Mouse (Mus musculus): ENCODE results near the gene Shisa8. TPM values are rescaled to one million over a fixed set of nuclear protein-coding genes. Genes with fewer than 3 reads are reported as not detected.
A peak's percentile ranks its signal among the peaks of the same experiment; 100 is the strongest.
"Not testable (repeated sequence)": the region's sequence is repeated elsewhere in the genome, so short reads cannot be mapped to it uniquely, and the experiment has no call there.

Shisa8 gene
- under 1 TPM; 0.13 to 0.27 TPM for total RNA-seq (2021)
- long read RNA-seq, experiment 1, partial matches to known transcripts, result 0 of 1 reads
- long read RNA-seq, experiment 1, other reads (novel, unspliced or antisense), result 0 of 1 reads
- long read RNA-seq, experiment 2, partial matches to known transcripts, result 0 of 1 reads
- long read RNA-seq, experiment 2, other reads (novel, unspliced or antisense), result 0 of 1 reads

- no peak for DNase-seq (ENCODE audit: low spot score in 2 of 2)
Measured at GRCm38 (mm10) chr15:82212752-82213063, at the start of gene Shisa8. TSS of gene Shisa8 (minus strand) at chr15:82212815.

DNA sequence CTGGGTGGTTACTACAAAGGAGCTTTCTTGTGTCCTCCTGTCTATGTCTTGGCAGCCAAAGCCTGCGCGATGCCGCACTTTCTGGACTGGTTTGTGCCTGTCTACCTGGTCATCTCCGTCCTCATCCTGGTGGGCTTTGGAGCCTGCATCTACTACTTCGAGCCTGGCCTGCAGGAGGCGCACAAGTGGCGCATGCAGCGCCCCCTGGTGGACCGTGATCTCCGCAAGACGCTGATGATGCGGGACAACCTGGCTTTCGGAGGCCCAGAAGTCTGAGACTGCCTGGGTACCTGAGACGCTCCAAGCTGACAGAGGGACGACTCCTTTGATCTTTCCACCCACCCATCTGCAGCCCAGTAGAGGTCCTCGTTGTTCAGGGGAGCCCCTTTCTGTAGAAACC lies 46.9 kb upstream of the Shisa8 start:
- peak; percentile 46 to 59 for DNase-seq (ENCODE audit: low spot score in 2 of 2)

- DNase-seq (ENCODE audit: low spot score in 2 of 2), result no peak
Measured at GRCm38 (mm10) chr15:82255944-82256383, 43.3 kb upstream of the Shisa8 start.

- DNase-seq (ENCODE audit: low spot score in 2 of 2), result no peak
Measured at GRCm38 (mm10) chr15:82255248-82255647, 42.6 kb upstream of the Shisa8 start.

- no peak for DNase-seq (ENCODE audit: low spot score in 2 of 2)
Measured at GRCm38 (mm10) chr15:82252097-82252496, 39.5 kb upstream of the Shisa8 start, which contains the start of gene 1500009C09Rik. TSS of gene 1500009C09Rik (plus strand) at chr15:82252397.

DNA sequence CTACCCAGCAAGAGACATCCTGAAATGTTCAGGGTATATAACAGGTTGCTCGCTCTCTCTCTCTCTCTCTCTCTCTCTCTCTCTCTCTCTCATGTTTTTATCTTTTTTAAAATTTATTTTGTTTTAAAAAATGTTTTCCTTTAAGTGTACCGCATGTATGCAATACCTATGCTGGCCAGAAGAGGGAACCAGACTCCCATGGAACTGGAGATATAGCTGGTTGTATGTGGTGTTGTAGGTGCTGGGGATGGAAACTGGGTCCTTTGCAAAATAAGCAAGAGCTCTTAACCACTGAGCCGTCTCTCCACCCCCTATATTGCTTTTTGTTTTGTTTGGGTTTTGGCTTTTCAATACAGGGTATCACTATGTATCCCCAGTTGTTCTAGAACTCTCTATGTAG lies 39.0 kb upstream of the Shisa8 start:
- DNase-seq (ENCODE audit: low spot score in 2 of 2), result no peak

DNA sequence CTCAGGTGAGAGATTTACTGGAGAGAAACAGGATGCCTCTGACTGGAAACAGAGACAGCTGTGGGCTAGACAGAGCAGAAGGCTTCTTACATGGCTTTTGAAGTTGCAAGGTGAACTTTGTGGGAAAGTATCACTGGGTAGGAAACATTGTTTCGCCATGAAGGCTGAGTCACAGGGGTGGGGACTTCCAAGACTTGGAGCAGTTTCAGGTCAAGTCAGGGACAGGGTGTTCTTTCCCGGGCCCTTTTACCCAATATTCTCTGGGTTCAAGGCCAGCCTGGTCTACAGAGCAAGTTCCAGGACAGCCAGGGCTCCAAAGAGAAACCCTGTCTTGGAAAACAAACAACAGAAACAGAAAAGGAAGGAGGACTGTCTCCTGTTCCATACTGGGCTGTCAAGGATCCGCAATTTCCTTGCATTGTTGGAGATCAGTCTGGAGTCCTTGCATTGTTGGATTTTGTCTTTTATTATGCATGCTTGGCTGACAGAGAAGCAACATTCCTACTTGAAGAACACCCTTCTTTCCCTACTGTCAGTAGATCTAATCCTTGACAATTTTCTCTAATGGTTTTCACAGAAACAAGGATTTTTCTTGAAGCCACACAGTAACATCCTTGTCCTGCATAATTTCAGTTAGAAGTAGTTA lies 34.6 kb upstream of the Shisa8 start:
- peak in 1 of 2 experiments; percentile 50 for DNase-seq (ENCODE audit: low spot score in 2 of 2)

- DNase-seq (ENCODE audit: low spot score in 2 of 2), result not testable (repeated sequence)
Measured at GRCm38 (mm10) chr15:82244805-82245161, 32.2 kb upstream of the Shisa8 start.

GRCm38 (mm10) chr15:82244115-82244804 lies 31.6 kb upstream of the Shisa8 start, which contains the start of gene Cenpm:
TSS of gene Cenpm (minus strand) at chr15:82244748.
- DNase-seq (ENCODE audit: low spot score in 2 of 2), result peak; percentile 86 to 90

- DNase-seq (ENCODE audit: low spot score in 2 of 2), result no peak
Measured at GRCm38 (mm10) chr15:82243742-82244114, 31.1 kb upstream of the Shisa8 start.

- DNase-seq (ENCODE audit: low spot score in 2 of 2), result no peak
Measured at GRCm38 (mm10) chr15:82243311-82243710, 30.7 kb upstream of the Shisa8 start.

DNA sequence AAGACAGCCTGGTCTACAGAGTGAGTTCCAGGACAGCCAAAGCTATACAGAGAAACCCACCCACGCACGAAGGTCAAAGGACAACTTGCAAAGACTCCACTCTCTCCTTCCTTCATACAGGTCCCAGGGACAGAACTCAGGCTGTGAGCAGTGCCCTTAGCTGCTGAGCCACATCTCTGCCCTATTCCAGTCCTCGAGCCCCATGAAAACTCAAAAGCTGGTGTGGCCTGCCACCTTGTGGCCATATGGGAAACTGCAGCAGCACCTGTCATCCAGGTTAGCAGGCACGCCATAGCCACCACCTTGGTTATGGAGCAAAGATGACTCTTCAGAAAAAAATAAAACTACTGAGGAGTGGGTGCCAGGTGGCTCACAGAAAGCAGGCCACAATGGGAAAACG lies 23.9 kb upstream of the Shisa8 start:
- peak; percentile 81 for DNase-seq (ENCODE audit: low spot score in 2 of 2)

DNA sequence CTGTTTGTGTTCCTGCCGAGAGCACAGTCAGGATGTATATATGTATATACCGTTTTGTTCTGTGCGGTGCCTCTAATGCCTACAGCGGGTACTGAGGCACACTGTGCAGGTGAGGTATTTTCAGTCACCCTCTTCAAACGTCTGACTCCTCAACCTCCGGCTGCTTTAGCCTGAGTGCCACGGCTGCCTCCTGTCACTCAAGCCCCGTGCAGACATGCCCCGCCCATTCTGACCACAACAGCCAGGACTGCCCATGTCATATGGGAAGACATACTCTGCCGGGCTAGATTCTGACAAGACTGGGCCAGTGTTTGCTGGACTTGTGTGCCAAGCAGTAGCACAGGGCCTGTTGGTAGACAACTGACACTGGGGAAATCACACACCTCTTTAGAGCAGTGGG lies 23.0 kb upstream of the Shisa8 start:
- peak in 1 of 2 experiments; percentile 13 for DNase-seq (ENCODE audit: low spot score in 2 of 2)

GRCm38 (mm10) chr15:82232651-82233050 lies 20.0 kb upstream of the Shisa8 start:
- DNase-seq (ENCODE audit: low spot score in 2 of 2), result no peak

GRCm38 (mm10) chr15:82231591-82232378 lies 19.2 kb upstream of the Shisa8 start:
- DNase-seq (ENCODE audit: low spot score in 2 of 2), result no peak

- no peak for DNase-seq (ENCODE audit: low spot score in 2 of 2)
Measured at GRCm38 (mm10) chr15:82231100-82231499, 18.5 kb upstream of the Shisa8 start.

DNA sequence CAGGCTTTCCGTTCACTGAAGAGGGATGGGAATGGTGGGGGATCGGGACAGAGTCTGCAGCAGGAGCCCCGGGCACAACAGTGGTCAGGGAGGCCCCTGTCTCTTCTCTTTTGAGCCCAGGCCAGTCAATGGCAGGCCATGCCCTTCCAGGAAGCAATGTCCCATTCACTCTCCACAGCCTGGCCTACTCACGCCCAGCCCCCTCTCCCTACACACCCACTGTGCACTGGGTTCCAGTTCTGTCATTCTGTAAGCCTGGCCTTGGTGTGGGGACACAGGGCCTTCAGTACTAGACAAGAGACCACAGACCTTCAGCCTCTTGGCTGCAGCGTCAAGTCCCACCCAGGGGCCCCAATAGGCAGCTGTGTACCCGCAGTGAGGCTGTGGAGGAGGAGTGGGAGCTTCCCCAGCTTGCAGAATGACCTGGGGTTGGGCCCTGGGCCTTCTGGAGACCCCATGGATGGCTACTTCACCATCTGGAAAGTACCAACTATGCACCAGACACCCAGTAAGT lies 17.5 kb upstream of the Shisa8 start:
- DNase-seq (ENCODE audit: low spot score in 2 of 2), result no peak

GRCm38 (mm10) chr15:82229542-82230045 lies 17.0 kb upstream of the Shisa8 start:
- no peak for DNase-seq (ENCODE audit: low spot score in 2 of 2)

- no peak for DNase-seq (ENCODE audit: low spot score in 2 of 2)
Measured at GRCm38 (mm10) chr15:82225769-82226168, 13.2 kb upstream of the Shisa8 start.

DNA sequence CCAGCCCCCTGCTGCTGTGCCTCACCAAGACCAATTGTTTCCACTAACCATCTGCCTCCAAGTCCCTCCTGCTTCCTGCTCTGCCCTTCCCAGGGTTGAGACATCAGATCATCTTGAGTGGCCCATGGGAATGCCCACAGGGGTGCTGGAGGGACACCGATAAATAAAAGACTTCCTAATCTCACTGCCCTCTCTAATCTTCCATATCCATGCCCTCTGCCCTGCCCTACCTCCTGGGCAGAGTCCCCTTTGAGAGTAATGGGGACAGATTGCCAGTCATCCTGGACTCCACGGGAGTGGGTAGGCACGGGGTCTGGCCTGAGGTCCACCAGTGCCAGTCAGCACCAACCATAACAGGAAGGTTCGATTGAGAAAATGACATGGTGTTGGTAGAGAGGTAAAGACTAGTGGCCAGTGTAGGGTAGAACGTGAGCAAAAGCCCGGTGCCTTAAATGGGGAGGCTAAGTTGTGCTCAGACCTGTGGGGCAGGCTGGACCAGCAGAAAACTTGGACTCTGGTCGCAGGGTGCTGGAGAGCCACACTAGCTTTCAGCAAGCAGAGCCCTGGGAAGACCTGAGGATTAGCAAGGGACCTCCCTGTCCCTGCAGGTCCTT lies 12.1 kb upstream of the Shisa8 start:
- DNase-seq (ENCODE audit: low spot score in 2 of 2), result no peak
